Mouse (Mus musculus) C2C12 (cell line): Measurements from ENCODE around the gene Paqr7.

Experiments
- CEBPB ChIP-seq: IDR thresholded peaks from one replicate; pipeline ENCODE4 v1.6.1; 2011; ENCODE audit warnings: low read depth, mild to moderate bottlenecking, control low read depth, moderate library complexity
- CTCF ChIP-seq: IDR thresholded peaks from one replicate; pipeline ENCODE4 v1.5.1; 2011; ENCODE audit not compliant: control insufficient read depth, insufficient read depth, insufficient read length
- MAX ChIP-seq: IDR thresholded peaks from one replicate; pipeline ENCODE4 v1.6.1; 2011; ENCODE audit warnings: mild to moderate bottlenecking, control low read depth
- USF1 ChIP-seq: IDR thresholded peaks from one replicate; pipeline ENCODE4 v1.6.1; 2011; ENCODE audit warnings: low read depth, mild to moderate bottlenecking, control low read depth, moderate library complexity

DNA sequence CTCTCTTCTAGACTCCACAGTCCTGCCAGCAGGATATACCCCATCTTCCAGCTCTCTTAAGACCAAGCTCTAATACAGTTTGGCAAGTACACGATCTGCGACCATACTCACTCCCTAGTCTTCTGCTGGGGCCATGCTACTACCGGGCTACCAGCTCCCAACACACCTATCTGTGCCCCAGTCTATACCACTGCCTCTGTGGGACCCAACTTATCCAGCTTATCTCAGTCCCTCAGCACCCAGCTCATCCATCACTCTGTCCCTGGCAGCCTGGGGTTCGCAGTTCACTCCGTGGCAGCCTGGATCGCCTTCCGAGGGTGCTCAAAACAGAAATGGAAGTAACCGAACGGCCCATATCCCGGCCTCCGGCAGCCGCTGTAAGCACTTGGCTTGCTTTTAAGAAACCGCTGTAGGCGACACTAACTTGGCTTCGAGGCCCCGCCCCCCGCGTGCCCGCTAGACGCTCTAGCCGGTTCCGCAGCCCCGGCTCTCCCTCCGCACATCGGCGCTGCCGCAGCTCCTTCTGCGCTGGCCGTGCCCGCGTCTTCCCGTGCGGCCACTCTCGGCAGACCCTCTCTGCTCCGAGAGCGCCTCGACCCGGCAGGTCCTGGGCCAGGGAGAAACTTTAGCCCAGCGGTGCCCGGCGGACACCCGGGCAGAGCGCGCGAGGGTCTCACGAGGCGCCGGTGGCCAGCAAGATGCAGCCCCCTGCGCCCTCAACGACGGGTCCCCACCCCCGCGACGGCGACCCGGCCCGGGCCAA, 37.8 kb downstream of the Paqr7 start:
- no peak for TF ChIP-seq CTCF
- no peak for TF ChIP-seq MAX
- TF ChIP-seq USF1 = no peak
- no peak for TF ChIP-seq CEBPB
